ENCODE assay signal across 7 mouse cellular contexts in the genomic region with DNA sequence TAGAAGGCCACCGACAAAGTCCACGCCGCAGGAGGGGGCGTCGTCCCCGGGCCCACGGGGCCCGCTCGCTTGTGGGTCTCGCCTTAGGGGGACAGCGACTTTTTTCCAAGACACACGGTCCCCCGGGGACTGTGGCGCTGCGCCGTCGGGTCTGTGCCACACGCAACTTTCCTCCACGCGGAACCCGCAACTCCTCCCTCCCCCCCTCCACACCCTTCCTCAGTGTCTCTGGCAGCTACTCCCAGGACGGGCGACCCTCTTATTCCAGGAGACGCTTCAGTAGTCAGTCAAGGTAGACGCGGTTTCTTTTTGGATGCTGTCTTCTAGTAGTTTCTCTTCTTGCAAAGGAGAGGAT. TPM values are rescaled to one million over a fixed set of nuclear protein-coding genes. Genes with fewer than 3 reads are reported as not detected.
A peak's percentile ranks its signal among the peaks of the same experiment; 100 is the strongest.
DNase-seq lines count a peak whose midpoint lies in the region; ATAC-seq and TF ChIP-seq lines count a peak whose summit lies in the region.

No protein-coding gene starts in this region.

- no peak for ATAC-seq in heart, postnatal 0 days (ENCODE audit: insufficient read depth, low read depth)
- no peak for ATAC-seq in liver, embryonic 16.5 days (ENCODE audit: low read depth)
- peak; percentile 0; the same call in 1 of the 2 replicates for ATAC-seq in stomach, embryonic 16.5 days (ENCODE audit: insufficient read depth, low FRiP score)

- peaks cover 2% of the 10 kb centered on the region; the same call in 1 of the 2 replicates for H3K4me1 ChIP-seq in lung, adult 2 months (ENCODE audit: control insufficient read depth, insufficient read depth, low read length)
- peaks cover 40% of the 10 kb centered on the region for H3K4me1 ChIP-seq in embryonic facial prominence, embryonic 10.5 days
- no peaks in the 10 kb centered on the region for H3K4me1 ChIP-seq in heart, postnatal 0 days (ENCODE audit: control insufficient read depth, insufficient read depth)
- no peaks in the 10 kb centered on the region for H3K4me1 ChIP-seq in liver, embryonic 16.5 days (ENCODE audit: control insufficient read depth, low read depth, low read length)
- no peaks in the 10 kb centered on the region; the same call in 1 of the 2 replicates for H3K4me1 ChIP-seq in stomach, embryonic 16.5 days (ENCODE audit: control insufficient read depth, insufficient read depth, low read length)

- no peaks in the 10 kb centered on the region for H3K9me3 ChIP-seq in embryonic facial prominence, embryonic 10.5 days
- no peaks in the 10 kb centered on the region for H3K9me3 ChIP-seq in heart, postnatal 0 days (replicated peaks; ENCODE audit: control insufficient read depth, low read length)
- no peaks in the 10 kb centered on the region for H3K9me3 ChIP-seq in liver, embryonic 16.5 days (replicated peaks; ENCODE audit: control insufficient read depth, low read length)
- H3K9me3 ChIP-seq in stomach, embryonic 16.5 days (replicated peaks; ENCODE audit: control insufficient read depth, low read length): no peaks in the 10 kb centered on the region

- no peak for TF ChIP-seq EP300 in heart, postnatal 0 days (IDR thresholded peaks at IDR 0.05; ENCODE audit: low read depth)

- no peak for TF ChIP-seq CTCF in lung, adult 2 months (IDR thresholded peaks at IDR 0.05; ENCODE audit: insufficient read depth, low read length)
- no peak for TF ChIP-seq CTCF in heart, postnatal 0 days (IDR thresholded peaks at IDR 0.05; ENCODE audit: low read depth)

- peak overlapping the region; percentile 19 for H3K9ac ChIP-seq in heart, postnatal 0 days (replicated peaks; ENCODE audit: low read depth, low read length)
- H3K9ac ChIP-seq in liver, embryonic 16.5 days (ENCODE audit: low read depth, low read length): peak overlapping the region; percentile 61
- peak overlapping the region; percentile 74 for H3K9ac ChIP-seq in stomach, embryonic 16.5 days (ENCODE audit: low read length)

- 1% methylated on average over 26 of the region's 26 CpGs for WGBS in lung, adult 2 months
- under 1% methylated on average over 26 of the region's 26 CpGs for WGBS in embryonic facial prominence, embryonic 10.5 days
- WGBS in heart, postnatal 0 days: under 1% methylated on average over 26 of the region's 26 CpGs
- WGBS in liver, embryonic 16.5 days (ENCODE audit: insufficient replicate concordance): under 1% methylated on average over 26 of the region's 26 CpGs
- WGBS in stomach, embryonic 16.5 days: under 1% methylated on average over 26 of the region's 26 CpGs

- H3K36me3 ChIP-seq in embryonic facial prominence, embryonic 10.5 days (replicated peaks): no peaks in the 10 kb centered on the region
- H3K36me3 ChIP-seq in heart, postnatal 0 days (replicated peaks; ENCODE audit: control insufficient read depth, insufficient read depth, low read length): no peaks in the 10 kb centered on the region
- H3K36me3 ChIP-seq in liver, embryonic 16.5 days (ENCODE audit: control insufficient read depth, insufficient read depth): no peaks in the 10 kb centered on the region
- no peaks in the 10 kb centered on the region for H3K36me3 ChIP-seq in stomach, embryonic 16.5 days (ENCODE audit: control insufficient read depth, insufficient read depth, low read length)

- DNase-seq in lung, adult 2 months: no peak
- DNase-seq in lung, postnatal 25 days (ENCODE audit: low spot score): no peak
- DNase-seq in embryonic facial prominence, embryonic 10.5 days (ENCODE audit: low spot score): no peak
- peak; percentile 9 for DNase-seq in heart, postnatal 0 days (ENCODE audit: low spot score)
- no peak for DNase-seq in left cerebral cortex, adult 8-10 months (ENCODE audit: low spot score in 2 of 2)

- no peak for TF ChIP-seq POLR2A in lung, adult 2 months (IDR thresholded peaks at IDR 0.05; ENCODE audit: borderline replicate concordance, extremely low read depth, low read depth, low read length)

- peaks cover 38% of the 10 kb centered on the region for H3K27me3 ChIP-seq in embryonic facial prominence, embryonic 10.5 days (replicated peaks; ENCODE audit: low read depth, poor library complexity, severe bottlenecking)
- no peaks in the 10 kb centered on the region for H3K27me3 ChIP-seq in heart, postnatal 0 days (ENCODE audit: control insufficient read depth, insufficient read depth, low read length)
- H3K27me3 ChIP-seq in liver, embryonic 16.5 days (ENCODE audit: control insufficient read depth, insufficient read depth, low read depth, low read length): peaks cover 25% of the 10 kb centered on the region
- H3K27me3 ChIP-seq in stomach, embryonic 16.5 days (ENCODE audit: control insufficient read depth, insufficient read depth, low read length): no peaks in the 10 kb centered on the region

- H3K27ac ChIP-seq in embryonic facial prominence, embryonic 10.5 days (replicated peaks): 0 out of 2 replicates have a peak overlapping the region, but pooled peaks have one; percentile 27
- H3K27ac ChIP-seq in heart, postnatal 0 days (ENCODE audit: low read depth): 0 out of 2 replicates have a peak overlapping the region, but pooled peaks have one; percentile 22
- peak overlapping the region; percentile 34 for H3K27ac ChIP-seq in liver, embryonic 16.5 days (ENCODE audit: low read length)
- peak overlapping the region; percentile 82 for H3K27ac ChIP-seq in stomach, embryonic 16.5 days (ENCODE audit: low read length)

- H3K4me3 ChIP-seq in lung, adult 2 months (replicated peaks; ENCODE audit: extremely low read depth, low read depth, low read length): peak overlapping the region; percentile 93
- H3K4me3 ChIP-seq in embryonic facial prominence, embryonic 10.5 days: peak overlapping the region; percentile 63
- peak overlapping the region; percentile 60 for H3K4me3 ChIP-seq in heart, postnatal 0 days (ENCODE audit: low read depth, low read length)
- peak overlapping the region; percentile 60 for H3K4me3 ChIP-seq in liver, embryonic 16.5 days (ENCODE audit: low read depth, low read length)
- H3K4me3 ChIP-seq in stomach, embryonic 16.5 days (replicated peaks; ENCODE audit: low read length): peak overlapping the region; percentile 90

- H3K4me2 ChIP-seq in heart, postnatal 0 days (ENCODE audit: low read depth, low read length): peak overlapping the region; percentile 89
- H3K4me2 ChIP-seq in liver, embryonic 16.5 days (ENCODE audit: low read depth, low read length): peak overlapping the region; percentile 63
- H3K4me2 ChIP-seq in stomach, embryonic 16.5 days (ENCODE audit: low read depth, low read length): peak overlapping the region; percentile 94

RNA-seq across cellular contexts. Expression of gene Alcam, which starts 1.4 kb away (rescaled TPM):
- polyA plus RNA-seq in lung, adult 2 months (2012; rRNA removed): 81.9 and 82.2 TPM in 2 replicates
- polyA plus RNA-seq in embryonic facial prominence, embryonic 10.5 days (2016; fragmentation: Nextera tagmentation; extraction: Ambion mirVana): 5.1 and 5.4 TPM in 2 replicates
- total RNA-seq in heart, postnatal 0 days (2014; rRNA removed; ENCODE audit: low replicate concordance): 11.5 and 20.3 TPM in 2 replicates
- polyA plus RNA-seq in heart, postnatal 0 days (2015; fragmentation: Nextera tagmentation; extraction: Ambion mirVana): 2.1 and 2.3 TPM in 2 replicates
- 8.6 and 9.8 TPM in 2 replicates for polyA plus RNA-seq in liver, embryonic 16.5 days (2015; fragmentation: Nextera tagmentation; extraction: Ambion mirVana)
- polyA plus RNA-seq in stomach, embryonic 16.5 days (2015; fragmentation: Nextera tagmentation; extraction: Ambion mirVana): 61.2 and 62.5 TPM in 2 replicates
- total RNA-seq in left cerebral cortex, adult 8-10 months (2022): 100 to 1,000 TPM; 181 to 202 (median 186) TPM

Comparison
In these comparisons a context has a peak if more than half of its experiments do, and no peak if none do; other contexts are left out.
1. H3K27ac ChIP-seq: peak in every context shown above with its lines; median percentile 82 in stomach, embryonic 16.5 days; 34 in liver, embryonic 16.5 days; 27 in embryonic facial prominence, embryonic 10.5 days; 22 in heart, postnatal 0 days.
2. H3K9ac ChIP-seq: peak in every context shown above with its lines; median percentile 74 in stomach, embryonic 16.5 days; 61 in liver, embryonic 16.5 days; 19 in heart, postnatal 0 days.